In genomic region chr5:124214516-124215145, GRCm38 (mm10) we compare ENCODE assay signal across 9 mouse cellular contexts. TPM values are rescaled to one million over a fixed set of nuclear protein-coding genes. Genes with fewer than 3 reads are reported as not detected.
DNase-seq lines count a peak whose midpoint lies in the region; ATAC-seq lines count a peak whose summit lies in the region.
"Had no signal": no experiment of that assay in that cellular context is flagged by ENCODE, and none has a peak within 500 bp of the region (broad histone marks: within the 10 kb centered on the region; RNA-seq: fewer than 3 reads in every experiment).

No protein-coding gene starts in this region.

- 73% methylated on average over 14 of the region's 14 CpGs for WGBS in heart, embryonic 11.5 days (ENCODE audit: insufficient replicate concordance)
- 86% methylated on average over 14 of the region's 14 CpGs for WGBS in forebrain, embryonic 13.5 days

- 0 out of 2 replicates have a peak, but pooled peaks cover 2% of the 10 kb centered on the region for H3K36me3 ChIP-seq in heart, embryonic 11.5 days (ENCODE audit: control insufficient read depth, insufficient read depth, low read length)
- H3K36me3 ChIP-seq in forebrain, embryonic 13.5 days (ENCODE audit: poor library complexity, severe bottlenecking), result 0 out of 2 replicates have a peak, but pooled peaks cover 4% of the 10 kb centered on the region
- peaks cover 88% of the 10 kb centered on the region for H3K36me3 ChIP-seq in megakaryocyte, embryonic 14.5 days (replicated peaks; ENCODE audit: low read length)
- H3K36me3 ChIP-seq: midbrain, embryonic 12.5 days had no signal

- ATAC-seq in heart, embryonic 11.5 days (replicated peaks; ENCODE audit: insufficient number of reproducible peaks, low FRiP score, low TSS enrichment), result no peak
- ATAC-seq in forebrain, embryonic 13.5 days, result peak; percentile 43; the same call in 1 of the 2 replicates

- no peak for DNase-seq in heart, adult 9 months (ENCODE audit: low spot score in 2 of 2)
- DNase-seq in A20 (ENCODE audit: low read depth, low spot score), result peak; percentile 78
- DNase-seq in ovary, postnatal 36 days (ENCODE audit: low spot score), result no peak
- DNase-seq in left cerebral cortex, adult 9 months (ENCODE audit: low spot score in 2 of 2), result no peak
- DNase-seq in cerebellum, adult 8-10 months, result no peak

- no peak overlapping the region for H3K4me3 ChIP-seq in heart, embryonic 11.5 days (ENCODE audit: low read depth, low read length)
- H3K4me3 ChIP-seq in forebrain, embryonic 13.5 days, result no peak overlapping the region
- peak overlapping the region; percentile 30 for H3K4me3 ChIP-seq in megakaryocyte, embryonic 14.5 days (replicated peaks)
- H3K4me3 ChIP-seq: midbrain, embryonic 12.5 days had no signal

- peaks cover 70% of the 10 kb centered on the region for H3K4me1 ChIP-seq in heart, embryonic 11.5 days (ENCODE audit: control insufficient read depth, insufficient read depth, low read length)
- H3K4me1 ChIP-seq in forebrain, embryonic 13.5 days, result peaks cover 25% of the 10 kb centered on the region
- peaks cover 85% of the 10 kb centered on the region for H3K4me1 ChIP-seq in megakaryocyte, embryonic 14.5 days

- no peaks in the 10 kb centered on the region for H3K27me3 ChIP-seq in heart, embryonic 11.5 days (ENCODE audit: control insufficient read depth, insufficient read depth, low read length)
- no peaks in the 10 kb centered on the region for H3K27me3 ChIP-seq in forebrain, embryonic 13.5 days
- no peaks in the 10 kb centered on the region for H3K27me3 ChIP-seq in megakaryocyte, embryonic 14.5 days (replicated peaks)
- H3K27me3 ChIP-seq: midbrain, embryonic 12.5 days had no signal

- peak overlapping the region; percentile 92 for H3K27ac ChIP-seq in heart, embryonic 11.5 days (ENCODE audit: low read depth, low read length)
- H3K27ac ChIP-seq in forebrain, embryonic 13.5 days, result no peak overlapping the region
- H3K27ac ChIP-seq: midbrain, embryonic 12.5 days had no signal

- no peak overlapping the region for H3K4me2 ChIP-seq in heart, embryonic 11.5 days
- H3K4me2 ChIP-seq in forebrain, embryonic 13.5 days, result no peak overlapping the region
- H3K4me2 ChIP-seq: midbrain, embryonic 12.5 days had no signal

- no peaks in the 10 kb centered on the region for H3K9me3 ChIP-seq in heart, embryonic 11.5 days (replicated peaks; ENCODE audit: control insufficient read depth, low read length)
- H3K9me3 ChIP-seq in forebrain, embryonic 13.5 days (replicated peaks), result no peaks in the 10 kb centered on the region
- H3K9me3 ChIP-seq in megakaryocyte, embryonic 14.5 days, result no peaks in the 10 kb centered on the region
- H3K9me3 ChIP-seq: midbrain, embryonic 12.5 days had no signal

- peak overlapping the region; percentile 28; the same call in 1 of the 2 replicates for H3K9ac ChIP-seq in heart, embryonic 11.5 days (ENCODE audit: low read depth, low read length)
- no peak overlapping the region for H3K9ac ChIP-seq in forebrain, embryonic 13.5 days
- H3K9ac ChIP-seq: midbrain, embryonic 12.5 days had no signal

RNA-seq across cellular contexts. Expression of gene Pitpnm2, which starts 34.9 kb away (rescaled TPM):
- 7.0 and 7.8 TPM in 2 replicates for polyA plus RNA-seq in heart, embryonic 11.5 days (2014; fragmentation: Nextera tagmentation; extraction: Ambion mirVana)
- 5.4 and 6.5 TPM in 2 replicates for polyA plus RNA-seq in forebrain, embryonic 13.5 days (2015; fragmentation: Nextera tagmentation; extraction: Ambion mirVana)
- 30.1 and 45.3 TPM in 2 replicates for polyA plus RNA-seq in megakaryocyte, embryonic 14.5 days (2012; ENCODE audit: insufficient read depth, low replicate concordance)
